Mouse (Mus musculus) liver, adult 2 months (tissue): ENCODE data around the gene Mertk. TPM values are rescaled to one million over a fixed set of nuclear protein-coding genes. Genes with fewer than 3 reads are reported as not detected.

Experiments used
- DNase-seq: peaks from one replicate; pipeline ENCODE4 v3.0.0-alpha.2; 2011; ENCODE audit warnings: low read depth, low spot score; ENCODE audit errors: extremely low read depth
- H3K27ac ChIP-seq: fragments of 200-500 bp; replicated peaks from 2 replicates; pipeline ENCODE4 v1.5.1; 2012; ENCODE audit warnings: low read depth, mild to moderate bottlenecking, control low read depth, inconsistent platforms, low read length; ENCODE audit not compliant: insufficient read depth
- H3K27me3 ChIP-seq: fragments of 200-500 bp; 2 replicates; pipeline ENCODE4 v1.6.1; 2012; ENCODE audit warnings: mild to moderate bottlenecking, moderate library complexity, low read length, inconsistent platforms; ENCODE audit not compliant: control insufficient read depth, insufficient read depth
- H3K36me3 ChIP-seq: fragments of 200-500 bp; 2 replicates; pipeline ENCODE4 v1.6.1; 2012; ENCODE audit warnings: low read length, inconsistent platforms; ENCODE audit not compliant: control insufficient read depth, insufficient read depth
- H3K4me1 ChIP-seq: fragments of 200-500 bp; 2 replicates; pipeline ENCODE4 v1.6.1; 2011; ENCODE audit warnings: low read length; ENCODE audit not compliant: control insufficient read depth, insufficient read depth
- H3K4me3 ChIP-seq: fragments of 200-500 bp; 2 replicates; pipeline ENCODE4 v1.5.1; 2011; ENCODE audit warnings: low read depth, mild to moderate bottlenecking, control low read depth, low read length, moderate library complexity; ENCODE audit not compliant: insufficient read depth
- H3K79me2 ChIP-seq: fragments of 200-500 bp; 2 replicates; pipeline ENCODE4 v1.6.1; 2012; ENCODE audit warnings: inconsistent platforms, mild to moderate bottlenecking, low read length, moderate library complexity; ENCODE audit not compliant: control insufficient read depth, insufficient read depth
- H3K9ac ChIP-seq: fragments of 200-500 bp; 2 replicates; pipeline ENCODE4 v1.6.1; 2012; ENCODE audit warnings: low read depth, mild to moderate bottlenecking, control low read depth, inconsistent platforms, low read length
- CTCF ChIP-seq: fragments of 200-500 bp; IDR thresholded peaks from 2 replicates; pipeline ENCODE4 v1.5.1; 2011; ENCODE audit warnings: low read depth, low read length, control low read depth
- POLR2A ChIP-seq: fragments of 200-500 bp; IDR thresholded peaks from 2 replicates; pipeline ENCODE4 v1.6.1; 2011; ENCODE audit warnings: low read length, control low read depth; ENCODE audit not compliant: insufficient read depth; ENCODE audit errors: extremely low read depth
- WGBS: fragments of 180-500 bp; shearing (Covaris S2); methylation state at CpG from one replicate; pipeline ENCODE4 v1.1.7; 2018; 5-methylcytosine and 5-hydroxymethylcytosine counted together
- polyA plus RNA-seq: library from polyadenylated mRNA; depleted of rRNA; stranded (reverse); fragments of >200 nt; gene quantifications from 2 replicates; pipeline ENCODE4 v1.2.3, GENCODE M21; 2012
- total RNA-seq: library from RNA; depleted of rRNA; stranded (reverse); fragments of >200 nt; gene quantifications from 2 replicates; pipeline ENCODE4 v1.2.3, GENCODE M21; 2014

Mertk gene
- total and polyA plus RNA-seq, 2 experiments: 3.8 to 16.5 TPM

- TF ChIP-seq POLR2A: no peak
- no peak for TF ChIP-seq CTCF
- Histone ChIP-seq H3K27me3 (no peaks in the 10 kb centered on the region), H3K79me2 (no peaks in the 10 kb centered on the region), H3K36me3 (peaks cover 29% of the 10 kb centered on the region), H3K4me3 (no peak overlapping the region), H3K27ac (no peak overlapping the region), H3K4me1 (peaks cover 5% of the 10 kb centered on the region; the same call in 1 of the 2 replicates), H3K9ac (no peak overlapping the region)
- WGBS: 67% methylated on average over 6 of the region's 6 CpGs
- DNase-seq: peak; percentile 36
These were observed 54.6 kb downstream of the Mertk start for GRCm38 (mm10) chr2:128753295-128753873.

DNA sequence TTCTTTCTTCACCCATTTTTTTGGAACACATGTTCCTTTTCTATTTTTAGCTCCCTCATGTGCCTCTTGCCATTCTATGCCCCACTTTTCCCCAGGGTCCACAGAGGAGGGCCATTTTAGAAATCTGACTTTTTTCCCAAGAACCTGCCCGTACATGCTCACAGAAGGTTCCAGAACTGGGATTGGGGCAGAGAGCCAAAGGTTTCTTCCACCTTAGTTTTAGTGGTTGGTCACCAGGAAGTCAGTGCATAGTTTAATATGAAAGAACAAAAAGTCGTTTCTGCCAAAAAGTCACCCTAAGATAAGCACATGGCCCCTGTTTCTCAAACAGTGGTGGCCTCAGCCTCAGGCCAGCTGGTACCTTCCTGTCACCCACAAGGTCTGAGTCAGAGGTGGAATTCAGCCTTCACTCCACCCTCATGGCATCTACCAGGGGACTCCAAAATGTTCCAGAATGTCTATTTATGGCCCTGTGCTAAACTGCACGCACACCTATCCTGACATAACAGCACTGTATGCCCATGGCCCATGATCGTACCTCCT, 56.5 kb downstream of the Mertk start:
- DNase-seq: no peak
- H3K36me3 ChIP-seq: peaks cover 31% of the 10 kb centered on the region
- H3K79me2 ChIP-seq: no peaks in the 10 kb centered on the region
- no peak for TF ChIP-seq POLR2A
- TF ChIP-seq CTCF: no peak
- peaks cover 5% of the 10 kb centered on the region; the same call in 1 of the 2 replicates for H3K4me1 ChIP-seq
- H3K27me3 ChIP-seq: no peaks in the 10 kb centered on the region
- no peak overlapping the region for H3K9ac ChIP-seq
- H3K4me3 ChIP-seq: no peak overlapping the region
- WGBS: 83% methylated on average over 4 of the region's 4 CpGs
- H3K27ac ChIP-seq: no peak overlapping the region

DNA sequence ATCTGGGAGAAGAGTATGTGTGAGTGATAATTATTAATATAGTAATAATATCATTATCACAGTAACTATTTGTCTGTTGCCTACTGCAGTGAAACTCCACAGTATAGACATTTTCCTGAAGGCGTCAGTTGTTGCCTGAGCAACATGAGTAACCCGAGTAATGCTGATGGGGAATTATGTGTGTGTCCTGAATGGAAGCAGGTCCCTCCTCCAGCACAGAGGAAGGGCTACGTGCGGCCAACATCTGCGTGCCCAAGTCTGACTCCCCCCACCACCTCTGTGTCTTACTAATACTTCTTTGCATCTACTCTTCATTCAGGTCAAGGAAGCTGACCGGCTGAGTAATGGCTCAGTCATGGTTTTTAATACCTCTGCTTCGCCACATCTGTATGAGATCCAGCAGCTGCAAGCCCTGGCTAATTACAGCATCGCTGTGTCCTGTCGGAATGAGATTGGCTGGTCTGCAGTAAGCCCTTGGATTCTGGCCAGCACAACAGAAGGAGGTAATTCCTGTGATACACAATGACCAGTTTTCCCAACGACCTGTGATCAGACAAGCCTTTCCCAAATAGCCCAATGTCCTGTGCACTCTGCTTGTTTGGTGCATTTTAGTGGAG, 60.1 kb downstream of the Mertk start:
- Histone ChIP-seq H3K79me2 (no peaks in the 10 kb centered on the region), H3K36me3 (peaks cover 36% of the 10 kb centered on the region), H3K4me3 (no peak overlapping the region), H3K4me1 (no peaks in the 10 kb centered on the region), H3K27me3 (no peaks in the 10 kb centered on the region), H3K27ac (no peak overlapping the region), H3K9ac (no peak overlapping the region)
- 79% methylated on average over 10 of the region's 10 CpGs for WGBS
- TF ChIP-seq POLR2A (no peak), CTCF (no peak)
- no peak for DNase-seq

DNA sequence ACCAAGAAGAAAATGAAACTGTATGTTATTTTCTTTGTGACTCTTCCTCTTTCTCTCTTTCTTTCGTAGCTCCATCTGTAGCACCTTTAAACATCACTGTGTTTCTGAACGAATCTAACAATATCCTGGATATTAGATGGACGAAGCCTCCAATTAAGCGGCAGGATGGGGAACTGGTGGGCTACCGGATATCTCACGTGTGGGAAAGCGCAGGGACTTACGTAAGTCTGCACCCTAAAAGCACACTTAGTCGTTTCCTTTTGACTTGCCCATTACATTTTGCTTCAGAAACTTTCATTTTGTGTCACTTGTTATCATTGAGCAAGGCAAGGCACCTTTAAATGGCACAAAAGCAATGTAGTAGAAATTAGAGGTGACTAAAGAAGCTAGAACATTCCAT, 63.3 kb downstream of the Mertk start:
- no peak for DNase-seq

DNA sequence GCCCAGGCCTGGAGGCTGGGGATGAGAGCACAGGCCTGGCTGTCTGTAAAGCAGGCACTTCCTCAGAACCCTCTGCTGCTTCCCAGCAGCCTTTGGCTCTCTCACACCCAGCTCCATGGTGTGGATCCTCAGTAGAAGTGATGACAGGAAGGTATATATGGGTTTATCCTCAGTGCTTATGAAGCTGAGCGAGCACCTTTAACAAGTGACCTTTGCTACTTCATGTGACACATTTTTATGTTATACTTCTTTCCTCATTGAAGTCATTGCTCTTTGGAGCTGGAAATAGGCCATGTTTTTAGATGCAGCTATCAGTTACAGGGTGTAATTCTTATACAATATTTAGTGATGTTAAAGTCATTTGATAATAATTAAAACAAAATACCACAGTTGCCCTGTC, 67.0 kb downstream of the Mertk start:
- TF ChIP-seq CTCF (no peak), POLR2A (no peak)
- H3K27me3 ChIP-seq: no peaks in the 10 kb centered on the region
- 85% methylated on average over 1 of the region's 1 CpGs for WGBS

More for the DNA sequence above, 63.3 kb downstream of the Mertk start:
- no peak overlapping the region for H3K27ac ChIP-seq
- WGBS: 91% methylated on average over 9 of the region's 9 CpGs
- TF ChIP-seq POLR2A (no peak), CTCF (no peak)
- no peak overlapping the region for H3K9ac ChIP-seq
- H3K27me3 ChIP-seq: no peaks in the 10 kb centered on the region
- H3K36me3 ChIP-seq: peaks cover 47% of the 10 kb centered on the region
- no peak overlapping the region for H3K4me3 ChIP-seq
- no peaks in the 10 kb centered on the region for H3K4me1 ChIP-seq
- no peaks in the 10 kb centered on the region for H3K79me2 ChIP-seq

More for the DNA sequence above, 67.0 kb downstream of the Mertk start:
- no peak overlapping the region for H3K4me3 ChIP-seq
- H3K9ac ChIP-seq: no peak overlapping the region
- no peak for DNase-seq
- no peaks in the 10 kb centered on the region for H3K4me1 ChIP-seq
- H3K79me2 ChIP-seq: no peaks in the 10 kb centered on the region
- peaks cover 58% of the 10 kb centered on the region for H3K36me3 ChIP-seq
- no peak overlapping the region for H3K27ac ChIP-seq
